Comparison of ENCODE assay signal across 14 mouse cellular contexts in the genomic region with DNA sequence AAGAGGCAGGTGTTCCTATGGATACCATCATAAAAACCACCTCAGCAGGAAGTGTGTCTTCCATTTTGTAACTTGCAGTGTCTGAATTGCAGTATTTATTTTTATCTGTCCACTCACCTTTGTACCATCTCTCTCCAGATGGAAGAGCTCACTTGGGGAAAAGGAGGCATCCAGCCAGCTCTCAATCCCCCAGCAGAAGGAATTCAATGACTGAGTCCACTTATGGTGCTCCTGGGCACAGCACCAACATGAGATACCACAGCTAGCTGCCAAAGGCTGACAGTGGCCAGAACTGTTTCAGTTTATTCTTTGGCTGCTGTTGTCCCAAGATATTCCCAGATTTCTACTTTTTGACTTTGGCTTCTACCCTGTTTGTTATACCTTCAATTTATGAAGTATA.
A peak's percentile ranks its signal among the peaks of the same experiment; 100 is the strongest.
DNase-seq lines count a peak whose midpoint lies in the region; ATAC-seq lines count a peak whose summit lies in the region.
"Had no signal": no experiment of that assay in that cellular context is flagged by ENCODE, and none has a peak within 500 bp of the region (broad histone marks: within the 10 kb centered on the region; RNA-seq: fewer than 3 reads in every experiment).

No protein-coding gene starts in this region.

- no peaks in the 10 kb centered on the region for H3K4me1 ChIP-seq in heart, embryonic 11.5 days (ENCODE audit: control insufficient read depth, insufficient read depth, low read length)
- H3K4me1 ChIP-seq in kidney, embryonic 15.5 days, result no peaks in the 10 kb centered on the region
- H3K4me1 ChIP-seq: embryonic facial prominence, embryonic 12.5 days; liver, embryonic 12.5 days; neural tube, embryonic 13.5 days had no signal

- no peaks in the 10 kb centered on the region for H3K9me3 ChIP-seq in heart, embryonic 11.5 days (replicated peaks; ENCODE audit: control insufficient read depth, low read length)
- no peaks in the 10 kb centered on the region for H3K9me3 ChIP-seq in kidney, embryonic 15.5 days (replicated peaks)
- H3K9me3 ChIP-seq: embryonic facial prominence, embryonic 12.5 days; liver, embryonic 12.5 days; neural tube, embryonic 13.5 days had no signal

- no peak overlapping the region for H3K4me3 ChIP-seq in heart, embryonic 11.5 days (ENCODE audit: low read depth, low read length)
- H3K4me3 ChIP-seq in kidney, embryonic 15.5 days (replicated peaks), result no peak overlapping the region
- H3K4me3 ChIP-seq: embryonic facial prominence, embryonic 12.5 days; liver, embryonic 12.5 days; neural tube, embryonic 13.5 days had no signal

- no peak overlapping the region for H3K9ac ChIP-seq in heart, embryonic 11.5 days (ENCODE audit: low read depth, low read length)
- H3K9ac ChIP-seq in kidney, embryonic 15.5 days, result no peak overlapping the region
- H3K9ac ChIP-seq: embryonic facial prominence, embryonic 12.5 days; liver, embryonic 12.5 days; neural tube, embryonic 13.5 days had no signal

- no peaks in the 10 kb centered on the region for H3K36me3 ChIP-seq in heart, embryonic 11.5 days (ENCODE audit: control insufficient read depth, insufficient read depth, low read length)
- no peaks in the 10 kb centered on the region for H3K36me3 ChIP-seq in kidney, embryonic 15.5 days
- H3K36me3 ChIP-seq: embryonic facial prominence, embryonic 12.5 days; liver, embryonic 12.5 days; neural tube, embryonic 13.5 days had no signal

- peak; percentile 33 to 61 for DNase-seq in heart, adult 18-20 months
- DNase-seq in 3T3-L1 (ENCODE audit: low read depth, low spot score), result peak; percentile 1
- peak; percentile 42 to 64 for DNase-seq in cerebellum, postnatal 36 days
- no peak for DNase-seq in thymus, adult 18-20 months
- DNase-seq: right cerebral cortex, adult 18-20 months had no signal

- ATAC-seq in heart, embryonic 11.5 days (replicated peaks; ENCODE audit: insufficient number of reproducible peaks, low FRiP score, low TSS enrichment), result no peak
- ATAC-seq in cerebellum, adult (ENCODE audit: insufficient number of reproducible peaks, low FRiP score, low TSS enrichment), result peak; percentile 76
- no peak for ATAC-seq in kidney, embryonic 15.5 days (replicated peaks; ENCODE audit: low FRiP score)
- ATAC-seq: hindbrain, embryonic 16.5 days; liver, embryonic 12.5 days; midbrain, embryonic 16.5 days had no signal

- H3K4me2 ChIP-seq in heart, embryonic 11.5 days, result no peak overlapping the region
- no peak overlapping the region for H3K4me2 ChIP-seq in kidney, embryonic 15.5 days
- H3K4me2 ChIP-seq: embryonic facial prominence, embryonic 12.5 days; liver, embryonic 12.5 days; neural tube, embryonic 13.5 days had no signal

- no peak overlapping the region for H3K27ac ChIP-seq in heart, embryonic 11.5 days (ENCODE audit: low read depth, low read length)
- H3K27ac ChIP-seq in kidney, embryonic 15.5 days, result no peak overlapping the region
- H3K27ac ChIP-seq: embryonic facial prominence, embryonic 12.5 days; liver, embryonic 12.5 days; macrophage; neural tube, embryonic 13.5 days had no signal

- H3K27me3 ChIP-seq in heart, embryonic 11.5 days (ENCODE audit: control insufficient read depth, insufficient read depth, low read length), result no peaks in the 10 kb centered on the region
- peaks cover 18% of the 10 kb centered on the region for H3K27me3 ChIP-seq in kidney, embryonic 15.5 days
- H3K27me3 ChIP-seq: liver, embryonic 12.5 days had no signal

Comparison
In these comparisons a context has a peak if more than half of its experiments do, and no peak if none do; other contexts are left out.
1. DNase-seq: peak in heart, adult 18-20 months (2 of 2), 3T3-L1 (single experiment) and cerebellum, postnatal 36 days (2 of 2); none in thymus, adult 18-20 months (0 of 2).